Mouse (Mus musculus) Patski (cell line): ENCODE measurements around the gene Klhdc10. TPM values are rescaled to one million over a fixed set of nuclear protein-coding genes. Genes with fewer than 3 reads are reported as not detected.
"Not testable (repeated sequence)": the region's sequence is repeated elsewhere in the genome, so short reads cannot be mapped to it uniquely, and the experiment has no call there.

Source experiments
- ATAC-seq: fragments of 100-300 bp; one replicate; pipeline ENCODE4 v1.8.0; 2021
- CTCF ChIA-PET: fragments of 350-600 bp; sonication (Branson Sonifier 250); formaldehyde crosslinking; loops from one replicate; lab custom pipeline; 2022; ENCODE audit warnings: inconsistent platforms; lab: Charles Lee
- POLR2A ChIA-PET: fragments of 350-600 bp; sonication (Branson Sonifier 250); formaldehyde crosslinking; loops from one replicate; lab custom pipeline; 2022; ENCODE audit warnings: antibody characterized with exemption, inconsistent platforms; lab: Charles Lee
- DNase-seq: peaks from one replicate; pipeline ENCODE4 v3.0.0-alpha.2; 2011; ENCODE audit warnings: low read depth, low spot score
- H3K27me3 ChIP-seq: fragments of 371-371 bp; one replicate; pipeline ENCODE4 v1.5.1; 2021
- CTCF ChIP-seq: fragments of 100-300 bp; IDR thresholded peaks from one replicate; pipeline ENCODE4 v1.5.1; 2021
- in situ Hi-C: fragments of 300-500 bp; cut with MboI; formaldehyde crosslinking; loops from 3 replicates; pipeline ENCODE4 v1.11.1; 2018; ENCODE audit warnings: low pct_unique_long_range_greater_than_20kb, mixed read lengths
- polyA plus RNA-seq: library from polyadenylated mRNA; unstranded; gene quantifications from one replicate; pipeline ENCODE4 v1.2.3, GENCODE M21; 2021

Klhdc10 gene
- polyA plus RNA-seq, 1 experiment from 2014 or later, result 78.8 TPM

DNA sequence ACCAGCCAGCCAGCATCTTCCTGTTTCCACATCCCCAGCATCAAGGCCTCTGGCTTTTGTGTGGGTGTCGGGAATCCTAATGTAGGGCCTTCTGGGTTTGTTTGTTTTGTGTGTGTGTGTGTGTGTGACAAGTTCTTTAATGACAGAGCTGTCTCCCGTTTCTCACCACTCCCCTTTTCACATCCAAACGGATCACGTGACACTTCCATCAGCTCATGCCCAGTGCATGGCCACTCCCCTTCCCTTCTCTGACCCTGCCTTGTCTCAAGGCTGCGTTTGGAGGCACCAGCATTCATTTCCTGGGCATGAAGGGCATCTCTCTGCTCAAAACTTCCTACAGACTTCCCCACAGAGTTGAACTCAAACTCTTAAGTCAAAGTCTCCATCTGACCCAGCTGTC, 37.9 kb upstream of the Klhdc10 start:
- CTCF ChIA-PET, result no interaction called here
- in situ Hi-C loops, result loop anchor here (25.0 kb wide), 2 partner anchors 277 to 527 kb away; no protein-coding TSS in a partner anchor
- no peak for ATAC-seq

GRCm38 (mm10) chr6:30369291-30369690, 32.4 kb upstream of the Klhdc10 start:
- ATAC-seq, result no peak
- TF ChIP-seq CTCF, result peak; percentile 52
- ChIA-PET CTCF (interaction anchor here (1.2 to 1.3 kb wide), 2 partner anchors 18 to 71 kb away, joined by 3 to 4 read pairs; no protein-coding TSS in a partner anchor), POLR2A (no interaction called here)
- in situ Hi-C loops, result loop anchor here (25.0 kb wide), 2 partner anchors 282 to 532 kb away; no protein-coding TSS in a partner anchor
- H3K27me3 ChIP-seq, result no peaks in the 10 kb centered on the region
- DNase-seq, result no peak

More for the DNA sequence above, 37.9 kb upstream of the Klhdc10 start:
- DNase-seq, result no peak
- H3K27me3 ChIP-seq, result no peaks in the 10 kb centered on the region
- no peak for TF ChIP-seq CTCF
- POLR2A ChIA-PET, result interaction anchor here (0.6 kb wide), 1 partner anchor 9 kb away, joined by 4 read pairs; no protein-coding TSS in a partner anchor

DNA sequence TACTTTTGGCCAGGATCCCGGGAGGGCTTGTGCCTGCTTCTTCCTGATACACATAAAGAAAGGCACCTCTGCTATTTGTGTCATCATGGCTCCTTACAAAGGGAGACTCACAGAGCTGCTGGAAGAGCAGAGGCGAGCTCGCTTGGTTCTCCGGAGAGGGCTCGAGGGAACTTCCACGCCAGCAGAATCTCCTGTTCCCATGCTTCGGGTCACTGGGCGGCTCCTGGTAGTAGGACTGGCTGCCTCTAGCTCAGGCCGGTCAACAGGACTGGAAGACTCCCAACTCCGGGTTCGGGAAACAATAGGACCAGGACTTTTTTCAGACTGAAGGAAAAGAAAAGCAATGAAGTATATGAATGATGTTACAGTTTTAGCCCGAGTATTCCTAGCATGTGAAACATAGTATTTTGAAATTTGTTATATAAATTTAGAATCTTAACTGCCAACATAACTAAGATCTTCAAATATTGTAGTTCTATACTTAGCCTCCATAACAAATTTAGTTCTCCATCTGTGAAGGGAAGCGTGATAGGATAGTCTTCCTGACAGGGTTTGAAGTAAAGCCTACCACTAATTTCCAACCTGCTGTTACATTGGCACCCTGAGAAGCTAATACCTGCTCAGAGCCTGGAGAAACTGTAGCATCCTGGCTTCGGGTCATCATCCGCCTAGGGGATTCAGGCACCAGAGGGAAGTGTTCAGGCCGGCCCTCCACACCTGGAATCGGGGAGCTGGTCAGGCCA, 28.9 kb upstream of the Klhdc10 start:
- ChIA-PET CTCF (no interaction called here), POLR2A (no interaction called here)
- in situ Hi-C loops, result loop anchor here (25.0 kb wide), 2 partner anchors 285 to 535 kb away; no protein-coding TSS in a partner anchor
- ATAC-seq (no peak), DNase-seq (no peak)
- no peaks in the 10 kb centered on the region for H3K27me3 ChIP-seq
- no peak for TF ChIP-seq CTCF

DNA sequence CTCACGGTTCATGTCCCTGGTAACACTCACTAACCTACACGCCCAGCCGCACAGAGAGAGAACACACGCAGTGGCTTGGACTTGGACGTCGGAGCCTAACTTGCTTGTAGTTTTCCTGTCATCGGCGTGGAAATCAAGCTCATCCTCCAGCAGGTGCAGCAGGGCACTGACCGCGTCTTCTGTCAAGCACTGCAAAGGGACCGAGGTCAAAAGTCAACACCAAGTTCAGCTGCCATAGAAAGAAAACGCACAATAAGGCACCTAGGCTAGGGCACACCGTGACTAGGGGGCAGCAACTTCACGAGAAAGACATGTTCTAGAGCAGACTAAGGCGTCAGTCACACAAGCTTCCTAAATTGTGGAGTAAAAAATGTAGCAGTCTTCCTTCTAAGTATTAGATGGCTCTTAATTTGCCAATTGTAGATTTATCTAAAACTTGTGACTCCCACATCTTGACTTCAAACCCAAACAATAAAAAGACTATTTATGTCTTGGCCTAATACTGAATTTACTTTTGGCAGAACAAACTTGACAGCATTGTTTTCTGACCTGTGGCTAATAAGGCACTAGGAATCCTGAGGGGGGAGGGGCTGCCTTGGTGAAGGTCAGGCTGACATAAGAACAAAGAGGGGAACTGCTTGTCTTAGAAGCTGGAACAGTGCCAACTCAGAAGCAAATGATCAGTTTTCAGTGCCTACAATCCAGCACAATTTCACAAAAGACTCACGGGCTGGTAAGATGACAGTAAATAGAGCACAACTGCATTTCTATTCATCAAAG, 26.7 kb upstream of the Klhdc10 start:
- no peak for DNase-seq

GRCm38 (mm10) chr6:30375791-30376190, 25.9 kb upstream of the Klhdc10 start:
- TF ChIP-seq CTCF, result no peak
- in situ Hi-C loops, result no loop called here
- ATAC-seq, result no peak
- no peak for DNase-seq
- H3K27me3 ChIP-seq, result no peaks in the 10 kb centered on the region
- ChIA-PET CTCF (interaction anchor here (1.7 kb wide), 1 partner anchor 12 kb away, joined by 5 read pairs; no protein-coding TSS in a partner anchor), POLR2A (no interaction called here)

More for the DNA sequence above, 26.7 kb upstream of the Klhdc10 start:
- no peaks in the 10 kb centered on the region for H3K27me3 ChIP-seq
- in situ Hi-C loops, result loop anchor here (25.0 kb wide), 2 partner anchors 288 to 538 kb away; no protein-coding TSS in a partner anchor
- ATAC-seq, result no peak
- CTCF ChIA-PET, result no interaction called here
- POLR2A ChIA-PET, result no interaction called here
- no peak for TF ChIP-seq CTCF

- no peak for DNase-seq
- TF ChIP-seq CTCF, result peak; percentile 43
- H3K27me3 ChIP-seq, result no peaks in the 10 kb centered on the region
- in situ Hi-C loops, result no loop called here
- no peak for ATAC-seq
- ChIA-PET POLR2A (interaction anchor here (0.7 kb wide), 1 partner anchor 501 kb away, joined by 3 read pairs; no protein-coding TSS in a partner anchor), CTCF (interaction anchor here (1.5 kb wide), 1 partner anchor 9 kb away, joined by 5 read pairs; the partner anchor contains the start of gene Zc3hc1)
Measured at GRCm38 (mm10) chr6:30381116-30381515, 20.6 kb upstream of the Klhdc10 start.

- ChIA-PET POLR2A (interaction anchor here (0.5 to 1.0 kb wide), 5 partner anchors 10 to 613 kb away, joined by 3 to 8 read pairs (median 3); no protein-coding TSS in a partner anchor), CTCF (interaction anchor here (1.1 kb wide), 1 partner anchor 9 kb away, joined by 5 read pairs; no protein-coding TSS in a partner anchor)
- DNase-seq, ATAC-seq, H3K27me3 ChIP-seq, in situ Hi-C loops: not testable (repeated sequence)
Measured at GRCm38 (mm10) chr6:30390271-30390670, 11.4 kb upstream of the Klhdc10 start.

GRCm38 (mm10) chr6:30390714-30391697, 10.7 kb upstream of the Klhdc10 start, which contains the start of gene Zc3hc1:
TSS of gene Zc3hc1 (minus strand) at chr6:30391028.
- ATAC-seq (peak; percentile 54), DNase-seq (no peak)
- no peaks in the 10 kb centered on the region for H3K27me3 ChIP-seq
- in situ Hi-C loops, result no loop called here
- POLR2A ChIA-PET, result interaction anchor here (0.5 to 1.0 kb wide), 7 partner anchors 10 to 648 kb away, joined by 3 to 15 read pairs (median 3); no protein-coding TSS in a partner anchor
- no peak for TF ChIP-seq CTCF
- CTCF ChIA-PET, result interaction anchor here (1.1 kb wide), 1 partner anchor 10 kb away, joined by 5 read pairs; no protein-coding TSS in a partner anchor

GRCm38 (mm10) chr6:30391996-30392395, 9.7 kb upstream of the Klhdc10 start:
- no peak for TF ChIP-seq CTCF

More at GRCm38 (mm10) chr6:30391996-30392395, 9.7 kb upstream of the Klhdc10 start:
- ChIA-PET POLR2A (no interaction called here), CTCF (no interaction called here)
- in situ Hi-C loops, result no loop called here
- no peaks in the 10 kb centered on the region for H3K27me3 ChIP-seq
- ATAC-seq, result no peak
- DNase-seq, result no peak
